Mouse (Mus musculus) kidney, postnatal 14 days (tissue): ENCODE results near the gene Pdcd1lg2.
A peak's percentile ranks its signal among the peaks of the same experiment; 100 is the strongest.

ENCODE experiments used
- DNase-seq: peaks from one replicate; pipeline ENCODE4 v3.0.0; 2022; ENCODE audit warnings: mixed read lengths

Pdcd1lg2 gene

DNA sequence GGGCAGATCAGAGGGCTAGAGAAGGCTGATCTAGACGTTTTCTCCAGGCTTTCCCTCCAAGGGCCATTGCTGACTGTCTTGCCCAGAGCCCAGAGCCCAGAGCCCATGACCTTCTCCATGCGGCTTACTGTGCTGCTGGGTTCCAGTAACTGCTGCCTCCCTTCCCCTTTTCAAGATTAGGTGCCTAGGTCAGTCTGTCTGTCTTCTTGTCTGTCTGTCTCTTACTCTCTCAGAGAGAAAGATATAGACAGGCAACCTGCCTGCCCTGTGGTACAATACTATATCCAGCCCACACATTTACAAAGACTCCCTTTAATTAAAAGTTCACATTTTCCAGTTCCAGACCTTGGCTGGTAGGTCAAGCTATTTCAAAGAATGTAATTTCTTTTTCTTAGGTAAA, 64.1 kb downstream of the Pdcd1lg2 start:
- no peak for DNase-seq

DNA sequence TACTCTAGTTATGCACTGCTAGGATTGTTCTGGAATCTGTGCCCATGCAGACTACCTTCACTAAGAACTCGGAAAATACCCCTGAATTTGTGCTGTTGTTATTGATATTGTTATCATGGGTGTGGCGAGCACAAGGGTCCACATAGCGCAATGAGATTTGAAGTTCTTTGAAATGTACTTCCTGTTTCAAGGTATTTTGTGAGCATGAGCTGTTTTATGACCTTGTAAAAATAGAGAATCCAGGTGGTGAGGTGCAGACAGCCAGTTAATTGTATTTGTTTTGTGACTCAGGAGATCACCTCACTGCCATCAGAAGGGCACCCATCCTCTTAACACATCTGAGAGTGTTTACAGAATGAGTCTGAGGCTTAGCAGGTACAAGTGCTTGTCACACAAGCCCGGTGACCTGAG, 64.5 kb downstream of the Pdcd1lg2 start:
- DNase-seq, result no peak

DNA sequence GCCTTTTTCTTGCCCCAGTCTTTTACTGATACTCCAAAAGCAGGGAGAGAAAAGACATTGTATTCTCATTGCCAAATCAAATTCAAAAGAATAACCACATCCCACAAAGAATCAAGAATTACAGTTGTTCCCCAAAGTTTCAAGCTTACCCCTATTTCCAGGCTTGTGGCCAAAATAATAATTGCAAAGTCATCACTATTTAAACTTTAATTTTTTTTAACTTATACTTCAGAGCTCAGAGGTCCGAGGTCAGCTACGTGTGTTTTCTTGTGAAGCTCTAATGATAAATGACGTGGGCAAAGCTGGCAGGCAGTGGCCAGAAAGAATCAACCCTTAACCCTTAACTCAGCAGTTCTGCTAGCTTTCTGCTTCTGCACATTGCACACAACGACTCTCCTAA, 67.9 kb downstream of the Pdcd1lg2 start:
- no peak for DNase-seq

DNA sequence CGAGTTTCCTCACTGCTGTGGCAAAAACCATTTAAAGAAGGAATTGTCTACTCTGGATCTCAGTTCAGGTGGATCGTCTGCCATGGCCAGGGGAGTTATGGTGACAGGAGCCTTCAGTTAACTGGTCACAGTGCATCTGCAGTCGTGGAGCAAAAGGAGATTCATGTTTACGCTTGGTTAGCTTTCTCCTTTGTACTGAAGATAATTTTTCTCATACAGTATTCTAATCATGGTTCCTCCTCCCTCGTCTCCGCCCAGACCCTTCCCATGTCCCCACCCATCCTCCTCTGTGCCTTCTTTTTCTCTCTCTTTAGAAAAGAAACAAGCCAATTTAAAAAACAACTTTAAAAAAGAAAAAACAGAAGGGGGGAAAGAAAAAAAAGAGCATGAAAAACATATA, 70.9 kb downstream of the Pdcd1lg2 start:
- DNase-seq, result no peak

DNA sequence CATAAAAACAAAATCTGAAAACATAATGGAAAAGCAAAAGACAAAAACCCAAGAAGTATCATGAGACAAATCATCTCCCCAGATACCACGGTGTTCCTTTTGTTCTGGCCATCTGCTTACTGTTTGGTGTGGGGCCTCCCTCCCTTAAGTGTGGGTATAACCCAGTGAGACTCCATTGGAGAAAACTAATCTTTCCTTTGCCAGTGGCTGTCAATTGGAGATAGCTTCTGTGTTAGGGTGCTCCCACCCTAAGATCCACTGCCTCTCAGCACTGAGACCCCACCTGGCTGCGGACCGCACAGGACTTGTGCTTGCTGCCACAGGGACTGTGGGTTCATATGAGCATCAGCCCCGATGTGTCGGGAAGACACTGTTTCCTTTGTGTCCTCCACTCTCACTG, 71.4 kb downstream of the Pdcd1lg2 start:
- no peak for DNase-seq

DNA sequence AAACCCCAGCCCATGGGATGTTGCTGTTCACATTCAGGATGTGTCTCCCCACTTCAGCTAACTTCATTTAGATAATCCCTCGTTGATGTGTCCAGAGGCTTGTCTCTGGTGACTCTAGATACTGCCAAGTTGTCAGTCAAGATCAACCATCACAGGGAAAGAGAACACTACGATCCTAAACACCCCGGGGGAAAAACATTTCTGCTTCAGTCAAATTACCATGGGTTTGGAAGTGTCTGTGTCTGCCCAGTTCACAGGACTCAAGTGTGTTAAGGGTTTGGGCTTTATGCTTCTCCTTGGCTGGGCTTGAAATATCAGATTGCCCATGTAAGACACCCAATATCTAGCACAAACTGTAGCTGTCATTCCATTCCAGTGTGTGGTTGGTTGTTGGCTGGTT, 71.9 kb downstream of the Pdcd1lg2 start:
- DNase-seq, result no peak

DNA sequence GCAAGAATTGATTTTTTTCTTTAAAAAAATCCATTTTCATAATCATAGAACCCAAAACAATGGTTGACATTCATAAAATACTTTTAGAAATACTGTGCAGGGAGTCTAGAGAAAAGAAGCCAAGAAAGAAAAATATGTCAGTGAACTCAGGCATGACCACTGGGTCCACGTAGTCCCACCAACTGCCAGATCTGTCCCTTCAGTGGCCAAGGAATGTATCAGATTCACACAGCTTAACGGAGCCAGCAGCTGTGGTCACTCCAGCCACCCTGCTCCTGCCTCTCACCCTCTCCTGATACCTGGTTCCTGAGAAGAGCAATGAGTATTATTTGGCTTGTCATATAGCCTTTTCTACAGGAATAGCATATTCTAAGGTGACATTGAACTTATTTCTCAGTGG, 72.7 kb downstream of the Pdcd1lg2 start:
- no peak for DNase-seq

DNA sequence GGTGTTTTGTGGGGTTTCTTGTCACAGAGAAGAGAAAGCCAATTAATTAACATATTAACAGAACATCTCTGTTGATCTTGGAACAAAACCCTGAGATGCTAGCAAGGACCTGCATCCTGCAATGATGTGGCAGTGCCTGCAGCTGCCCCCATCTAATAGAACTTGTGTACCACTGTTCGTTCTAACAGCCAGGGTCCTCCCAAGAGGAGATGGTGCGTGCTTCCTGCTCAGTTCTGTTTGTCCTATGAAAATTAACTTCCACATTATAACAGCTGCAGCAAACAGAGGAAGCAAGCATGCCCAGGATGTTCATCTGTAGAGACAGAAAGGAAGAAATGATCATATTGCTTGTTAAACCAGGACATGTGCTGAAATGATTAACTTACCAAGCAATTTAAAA, 73.8 kb downstream of the Pdcd1lg2 start:
- no peak for DNase-seq

- DNase-seq, result no peak
Observed at GRCm38 (mm10) chr19:29485257-29485948, 74.7 kb downstream of the Pdcd1lg2 start.

GRCm38 (mm10) chr19:29486545-29487206, 76.0 kb downstream of the Pdcd1lg2 start:
- DNase-seq, result no peak

DNA sequence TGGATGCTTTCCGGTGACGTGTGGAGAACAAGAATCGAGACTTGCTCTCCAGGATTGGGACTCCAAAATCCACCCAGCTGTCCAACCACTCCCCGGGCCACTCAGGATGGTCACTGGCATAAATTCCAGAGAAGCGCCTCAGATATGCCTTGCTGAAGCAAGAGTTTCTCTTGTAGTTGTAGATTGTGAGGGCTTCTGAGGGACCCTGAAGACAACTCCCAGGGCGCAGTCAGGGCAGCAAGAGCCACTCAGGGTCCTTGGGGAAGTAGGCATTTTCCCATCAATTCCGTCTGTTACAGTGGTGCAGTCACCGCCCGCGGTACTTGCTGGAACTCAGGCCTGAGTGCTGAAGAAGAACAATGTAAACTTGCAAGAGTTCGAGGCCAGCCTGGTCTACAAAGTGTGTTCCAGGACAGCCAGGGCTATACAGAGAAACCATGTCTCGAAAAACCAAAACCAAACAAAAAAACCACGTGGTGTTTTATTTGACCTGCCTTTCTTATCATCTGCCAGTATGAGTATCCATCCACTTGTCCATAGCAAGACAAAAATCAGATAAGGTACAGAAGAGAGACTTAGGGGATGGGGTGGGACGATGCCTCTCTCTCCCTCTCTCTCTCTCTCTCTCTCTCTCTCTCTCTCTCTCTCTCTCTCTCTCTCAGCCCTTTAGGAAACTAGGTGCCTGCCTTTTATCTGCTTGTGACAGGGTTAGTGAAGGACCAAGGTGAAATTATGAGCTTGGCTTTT, 76.8 kb downstream of the Pdcd1lg2 start:
- no peak for DNase-seq

DNA sequence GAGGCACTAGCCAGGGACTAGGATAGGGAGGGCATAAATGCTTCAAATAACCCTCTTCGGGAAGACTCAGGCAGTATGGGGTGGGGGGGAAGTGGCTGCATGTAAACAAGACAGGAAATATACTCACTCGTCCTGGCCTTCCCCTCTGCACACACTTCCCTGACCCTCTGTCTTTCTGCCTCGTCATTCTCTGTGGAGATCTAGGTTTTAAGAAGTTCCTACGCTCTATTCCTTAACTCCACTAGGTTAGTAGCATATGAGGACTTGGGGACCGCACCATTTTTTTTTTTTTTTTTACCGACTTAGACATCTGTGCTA, 77.3 kb downstream of the Pdcd1lg2 start:
- no peak for DNase-seq

DNA sequence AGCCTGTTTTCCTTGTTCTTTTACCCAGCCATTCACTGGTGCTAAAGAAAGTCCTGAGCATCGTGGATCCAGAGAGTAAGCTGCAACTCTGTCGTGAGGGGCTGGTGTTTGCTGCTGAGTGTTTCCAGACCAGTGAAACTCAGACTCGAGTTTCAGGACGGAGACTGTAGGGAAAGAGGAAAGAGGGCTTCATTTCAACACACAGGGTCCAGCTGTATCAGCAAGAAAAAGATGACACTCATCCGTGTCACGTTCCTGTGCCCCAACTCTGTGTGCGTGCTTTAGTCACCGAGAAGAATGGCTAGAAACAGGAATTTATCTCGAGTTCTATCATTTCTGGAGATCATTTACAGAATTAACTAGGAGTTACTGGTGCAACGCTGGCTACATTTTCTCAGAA, 77.7 kb downstream of the Pdcd1lg2 start:
- DNase-seq, result no peak

DNA sequence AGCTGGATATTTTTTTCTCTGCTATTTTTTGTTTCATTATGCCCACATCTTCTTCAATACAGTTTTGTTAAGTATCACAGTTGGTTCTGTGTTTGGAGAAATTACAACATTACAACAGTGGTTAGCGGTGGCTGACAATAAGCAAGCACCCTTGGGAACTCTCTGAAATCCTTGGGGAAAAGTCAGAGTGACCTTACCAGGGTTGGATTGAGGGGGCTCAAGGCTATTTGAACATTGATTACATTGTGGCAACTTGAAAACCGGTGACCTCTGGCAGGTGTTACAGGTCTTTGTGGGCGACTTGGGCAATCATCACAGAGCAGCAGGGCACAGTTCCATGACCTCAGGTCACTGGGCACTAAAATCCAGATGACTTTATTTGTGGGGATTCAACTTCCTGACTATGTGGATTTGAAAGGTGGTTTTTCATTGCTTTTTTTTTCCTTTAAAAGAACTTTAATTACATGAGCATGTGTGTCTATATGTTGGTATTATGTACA, 79.1 kb downstream of the Pdcd1lg2 start:
- no peak for DNase-seq

DNA sequence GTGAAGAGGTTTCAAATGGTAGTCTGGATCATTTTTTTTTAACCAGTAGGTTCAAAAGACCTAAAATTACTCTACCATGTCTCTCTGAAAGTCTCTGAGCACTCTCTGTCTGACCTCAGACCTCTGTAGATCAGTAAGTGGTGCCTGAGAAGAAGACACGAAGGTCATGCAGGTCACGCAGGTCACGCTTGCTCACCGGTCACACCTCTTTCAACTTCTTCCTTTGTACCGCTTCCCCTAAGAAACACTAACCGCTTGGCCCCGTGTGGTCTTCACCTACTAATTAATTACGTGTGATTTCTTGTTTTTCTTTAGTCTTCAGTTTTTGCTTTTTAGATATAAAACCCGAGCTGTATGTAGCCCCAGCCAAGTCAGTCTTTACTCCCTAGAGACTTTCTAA, 80.7 kb downstream of the Pdcd1lg2 start:
- no peak for DNase-seq

- DNase-seq, result no peak
Observed at GRCm38 (mm10) chr19:29494454-29494853, 83.7 kb downstream of the Pdcd1lg2 start.

DNA sequence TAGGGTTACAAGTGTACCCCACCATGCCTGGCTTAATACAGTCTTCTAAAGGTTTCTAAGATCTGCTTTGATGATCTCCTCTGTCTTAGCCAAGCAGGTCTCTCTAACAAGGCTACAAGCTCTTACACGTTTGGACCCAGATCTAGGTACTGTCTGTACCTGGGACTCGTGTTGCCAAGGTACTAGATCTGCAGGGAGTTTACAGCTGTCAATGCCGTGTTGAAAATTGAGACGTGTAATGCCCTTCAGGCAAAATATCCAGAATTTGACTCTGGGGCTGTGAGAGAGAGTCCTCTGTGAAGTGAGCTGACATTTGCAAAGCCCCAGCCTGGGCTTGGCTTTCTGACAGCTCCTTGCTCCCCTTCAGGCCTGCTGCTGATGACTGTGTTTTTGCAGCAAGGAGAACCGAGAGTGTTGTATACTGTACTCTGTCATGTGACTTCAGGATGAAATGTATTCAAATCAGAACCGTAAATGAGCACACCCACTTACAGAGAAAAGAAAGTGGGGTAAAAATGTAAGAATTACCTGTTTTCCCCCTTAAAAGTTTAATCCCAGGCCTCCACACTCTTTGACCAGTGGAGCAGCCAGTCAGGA, 85.4 kb downstream of the Pdcd1lg2 start:
- DNase-seq, result no peak

DNA sequence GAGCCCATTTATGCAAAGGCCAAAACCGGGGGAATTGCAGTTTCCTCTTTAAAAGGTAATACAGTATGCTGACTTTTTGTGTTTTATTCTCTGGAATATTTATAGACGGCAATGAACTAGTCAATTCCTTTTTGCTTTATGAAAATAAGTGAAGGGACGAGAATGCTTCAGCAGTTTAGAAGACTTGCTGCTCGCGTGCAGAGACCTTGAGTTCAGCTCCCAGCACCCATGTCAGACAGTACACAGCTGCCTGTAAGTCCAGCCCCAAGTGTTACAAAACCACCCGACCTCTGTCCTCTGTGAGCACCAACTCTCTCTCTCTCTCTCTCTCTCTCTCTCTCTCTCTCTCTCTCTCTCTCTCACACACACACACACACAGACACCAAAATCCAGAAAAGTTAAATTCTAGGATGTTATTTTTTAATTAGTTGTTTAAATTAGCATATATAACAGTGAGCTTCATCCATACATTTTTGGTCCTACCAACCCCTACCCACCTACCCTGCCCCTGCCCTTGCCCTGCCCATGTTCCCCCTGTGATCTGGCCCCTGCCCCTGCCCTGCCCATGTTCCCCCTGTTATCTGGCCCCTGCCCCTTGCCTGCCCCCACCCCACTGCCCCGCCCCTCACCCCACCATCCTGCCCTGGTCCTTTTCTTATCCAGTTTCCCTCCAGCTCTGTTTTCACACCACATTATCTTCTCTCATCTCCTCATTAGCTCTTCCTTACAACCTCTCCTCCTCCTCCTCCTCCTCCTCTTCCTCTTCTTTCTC, 86.3 kb downstream of the Pdcd1lg2 start:
- DNase-seq, result no peak

DNA sequence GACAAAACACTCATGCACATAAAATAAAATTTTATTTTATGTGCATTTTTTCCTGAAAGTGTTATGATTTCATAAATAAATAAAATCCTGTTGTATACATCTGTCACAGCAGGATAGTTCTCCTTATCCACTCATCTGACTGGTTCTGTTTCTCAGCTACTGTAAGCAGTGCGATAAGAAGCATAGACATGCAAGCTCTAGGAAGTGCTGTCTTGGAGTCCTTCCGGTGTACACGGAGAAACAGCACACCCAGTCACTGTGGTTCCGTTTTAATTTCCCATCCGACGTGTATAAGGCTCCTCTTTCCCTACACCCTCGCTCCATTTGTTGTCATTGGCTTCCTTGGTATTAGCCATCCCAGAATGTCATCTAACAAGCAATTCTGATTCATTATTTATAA, 87.2 kb downstream of the Pdcd1lg2 start:
- DNase-seq, result no peak

GRCm38 (mm10) chr19:29498842-29499456, 88.2 kb downstream of the Pdcd1lg2 start:
- DNase-seq, result peak; percentile 22

DNA sequence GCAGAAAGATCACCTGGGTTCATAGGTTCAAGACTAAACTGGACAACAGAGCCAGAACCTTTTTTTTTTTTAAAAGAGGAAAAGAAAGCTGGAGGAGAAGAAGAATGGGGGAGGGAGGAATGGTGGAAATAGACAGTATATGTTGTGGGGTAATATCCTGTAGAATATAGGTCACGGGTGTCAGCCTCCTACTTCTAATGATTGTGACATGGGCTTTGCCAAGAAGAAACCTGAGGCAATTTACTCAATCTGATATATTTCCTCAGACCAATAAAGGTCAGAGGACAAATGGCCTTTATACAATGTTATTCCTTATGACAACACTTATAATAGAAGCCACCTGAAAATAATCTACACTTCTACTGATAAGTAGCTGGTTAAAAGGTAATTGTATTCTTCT, 89.6 kb downstream of the Pdcd1lg2 start:
- no peak for DNase-seq

DNA sequence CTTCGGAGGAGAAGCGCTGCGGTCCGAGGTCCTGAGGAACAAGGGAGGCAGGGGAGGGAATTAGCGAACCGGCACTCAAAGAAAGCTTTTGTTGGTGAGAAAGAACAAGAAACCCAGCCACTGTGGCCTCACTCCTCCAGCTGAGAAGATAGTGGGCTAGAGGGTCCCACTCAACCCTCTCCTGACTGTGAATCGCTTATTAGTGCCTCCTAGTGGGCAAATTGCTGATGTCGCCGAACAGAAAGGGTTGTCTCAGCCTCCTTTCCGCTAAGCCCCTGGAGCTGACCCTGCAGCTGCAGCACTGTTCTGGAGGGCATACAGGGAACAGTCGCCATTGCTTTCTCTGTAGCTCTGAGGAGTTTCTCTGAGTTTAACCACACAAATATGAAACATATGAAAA, 90.4 kb downstream of the Pdcd1lg2 start:
- peak; percentile 42 for DNase-seq
